ENCODE assay signal across 14 mouse cellular contexts in the genomic region with DNA sequence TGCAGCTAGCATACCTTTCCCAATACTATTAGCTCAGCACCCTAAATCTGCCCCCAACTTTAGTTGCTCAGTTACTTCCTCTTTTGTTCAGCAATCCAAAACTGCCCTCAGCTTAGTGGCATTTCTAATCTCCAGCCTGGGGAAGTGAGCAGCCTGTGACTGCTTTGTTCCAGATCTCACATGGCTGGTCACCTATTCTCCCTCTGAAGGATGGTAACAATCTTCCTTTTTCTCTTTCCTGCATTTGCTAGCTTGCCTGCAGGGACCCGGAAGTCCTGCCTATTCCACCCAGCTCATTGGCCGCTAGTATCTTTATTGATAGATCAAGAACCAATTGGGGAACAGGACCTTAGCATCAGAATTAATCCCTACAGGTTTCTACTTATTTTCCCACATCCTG.
"Had no signal": no experiment of that assay in that cellular context is flagged by ENCODE, and none has a peak within 500 bp of the region (broad histone marks: within the 10 kb centered on the region; RNA-seq: fewer than 3 reads in every experiment).

No protein-coding gene starts in this region.

- DNase-seq: kidney, adult 18-20 months; kidney, postnatal 10 days; kidney, postnatal 4 days; liver; liver, embryonic 13.5 days; lung, adult 18-20 months; lung, postnatal 4 days; right cerebral cortex, adult 18-20 months; thymus, postnatal 4 days had no signal

- H3K4me2 ChIP-seq: limb, embryonic 12.5 days; liver, embryonic 13.5 days; midbrain, embryonic 13.5 days; neural tube, embryonic 15.5 days had no signal

- H3K9ac ChIP-seq: limb, embryonic 12.5 days; liver, embryonic 13.5 days; midbrain, embryonic 13.5 days; neural tube, embryonic 15.5 days had no signal

- H3K9me3 ChIP-seq: limb, embryonic 12.5 days; liver, embryonic 13.5 days; midbrain, embryonic 13.5 days; neural tube, embryonic 15.5 days had no signal

- H3K4me1 ChIP-seq: liver, embryonic 13.5 days; midbrain, embryonic 13.5 days; neural tube, embryonic 15.5 days had no signal

- H3K4me3 ChIP-seq: layer of hippocampus, adult 2 months; limb, embryonic 12.5 days; liver, embryonic 13.5 days; midbrain, embryonic 13.5 days; neural tube, embryonic 15.5 days had no signal

- H3K27me3 ChIP-seq: liver, embryonic 13.5 days; midbrain, embryonic 13.5 days; neural tube, embryonic 15.5 days had no signal

- H3K36me3 ChIP-seq: limb, embryonic 12.5 days; liver, embryonic 13.5 days; midbrain, embryonic 13.5 days; neural tube, embryonic 15.5 days had no signal

- ATAC-seq: midbrain, embryonic 13.5 days had no signal

- H3K27ac ChIP-seq: layer of hippocampus, adult 2 months; limb, embryonic 12.5 days; liver, embryonic 13.5 days; midbrain, embryonic 13.5 days; neural tube, embryonic 15.5 days; stomach, postnatal 0 days had no signal
